Mouse (Mus musculus) large intestine, adult 2 months (tissue): ENCODE results near the gene 1810065E05Rik. TPM values are rescaled to one million over a fixed set of nuclear protein-coding genes. Genes with fewer than 3 reads are reported as not detected.

Experiments used
- DNase-seq: peaks from one replicate; pipeline ENCODE4 v3.0.0-alpha.2; 2012; ENCODE audit warnings: low read depth, low spot score
- WGBS: fragments of 180-500 bp; shearing (Covaris S2); methylation state at CpG from one replicate; pipeline ENCODE4 v1.1.7; 2018; 5-methylcytosine and 5-hydroxymethylcytosine counted together
- polyA plus RNA-seq: library from polyadenylated mRNA; depleted of rRNA; stranded (reverse); fragments of >200 nt; gene quantifications from 2 replicates; pipeline ENCODE4 v1.2.3, GENCODE M21; 2012; rRNA removed

1810065E05Rik gene
- polyA plus RNA-seq: 19.1 and 114 TPM in 2 replicates

- peak; percentile 92 for DNase-seq
- WGBS: 12% methylated on average over 1 of the region's 1 CpGs
Measured at GRCm38 (mm10) chr11:58420815-58421214, at the start of gene 1810065E05Rik. Gene 1810065E05Rik, plus strand, starts transcription at chr11:58421111.

- WGBS: 34% methylated on average over 2 of the region's 2 CpGs
- DNase-seq: no peak
Measured at GRCm38 (mm10) chr11:58377273-58377672, 43.6 kb upstream of the 1810065E05Rik start.

- DNase-seq: no peak
- WGBS: 13% methylated on average over 1 of the region's 1 CpGs
Measured at GRCm38 (mm10) chr11:58377686-58378085, 43.2 kb upstream of the 1810065E05Rik start.

- DNase-seq: peak; percentile 85
- WGBS: 35% methylated on average over 3 of the region's 3 CpGs
Measured at GRCm38 (mm10) chr11:58378763-58379278, 42.1 kb upstream of the 1810065E05Rik start, which contains the start of gene Lypd8. Gene Lypd8, plus strand, starts transcription at chr11:58379043.

GRCm38 (mm10) chr11:58379516-58379915, 41.4 kb upstream of the 1810065E05Rik start:
- no peak for DNase-seq
- WGBS: 25% methylated on average over 1 of the region's 1 CpGs

GRCm38 (mm10) chr11:58382471-58382870, 38.4 kb upstream of the 1810065E05Rik start:
- DNase-seq: no peak
- 81% methylated on average over 6 of the region's 6 CpGs for WGBS

GRCm38 (mm10) chr11:58399985-58400645, 20.8 kb upstream of the 1810065E05Rik start:
- no peak for DNase-seq
- WGBS: 76% methylated on average over 6 of the region's 6 CpGs

- no peak for DNase-seq
- WGBS: 73% methylated on average over 5 of the region's 5 CpGs
Measured at GRCm38 (mm10) chr11:58400655-58401054, 20.3 kb upstream of the 1810065E05Rik start.

- 10% methylated on average over 3 of the region's 3 CpGs for WGBS
- no peak for DNase-seq
Measured at GRCm38 (mm10) chr11:58408066-58408465, 12.8 kb upstream of the 1810065E05Rik start.

GRCm38 (mm10) chr11:58418336-58418735, 2.6 kb upstream of the 1810065E05Rik start:
- WGBS: 29% methylated on average over 3 of the region's 3 CpGs
- DNase-seq: no peak

- WGBS: 88% methylated on average over 3 of the region's 3 CpGs
- no peak for DNase-seq
Measured at GRCm38 (mm10) chr11:58432259-58432658, 11.3 kb downstream of the 1810065E05Rik start, which contains the start of gene Gm12253. Gene Gm12253, plus strand, starts transcription at chr11:58432559.

- WGBS: 7% methylated on average over 5 of the region's 5 CpGs
- no peak for DNase-seq
Measured at GRCm38 (mm10) chr11:58437866-58438265, 17.0 kb downstream of the 1810065E05Rik start.

GRCm38 (mm10) chr11:58452759-58453158, 31.8 kb downstream of the 1810065E05Rik start, which contains the start of gene Lypd9:
Gene Lypd9, minus strand, starts transcription at chr11:58452923.
- DNase-seq: no peak
- 97% methylated on average over 9 of the region's 9 CpGs for WGBS

GRCm38 (mm10) chr11:58453592-58453991, 32.7 kb downstream of the 1810065E05Rik start:
- no peak for DNase-seq
- WGBS: 57% methylated on average over 4 of the region's 4 CpGs

GRCm38 (mm10) chr11:58462170-58462569, 41.3 kb downstream of the 1810065E05Rik start, which contains the start of gene Olfr30:
Gene Olfr30, minus strand, starts transcription at chr11:58462270.
- no peak for DNase-seq

Other genes with a start within 250 kb of the 1810065E05Rik start
- gene Mrpl22, start 249.4 kb upstream of the 1810065E05Rik start, polyA plus RNA-seq: 40.5 and 47.8 TPM in 2 replicates
- gene Igtp, start 221.6 kb upstream of the 1810065E05Rik start, polyA plus RNA-seq: 41.9 and 47.9 TPM in 2 replicates
- 29.1 TPM in 2 replicates for gene Irgm2, start 221.5 kb upstream of the 1810065E05Rik start, polyA plus RNA-seq
- 0.09 and 0.19 TPM in 2 replicates for gene 4930438A08Rik, start 146.3 kb upstream of the 1810065E05Rik start, polyA plus RNA-seq
- 24.8 and 28.7 TPM in 2 replicates for gene Zfp692, start 114.0 kb upstream of the 1810065E05Rik start, polyA plus RNA-seq
- gene Zfp672, start 90.8 kb upstream of the 1810065E05Rik start, polyA plus RNA-seq: 16.6 and 20.8 TPM in 2 replicates
- gene Sh3bp5l, start 90.4 kb upstream of the 1810065E05Rik start, polyA plus RNA-seq: 26.7 and 27.6 TPM in 2 replicates
- 6,429 and 6,795 TPM in 2 replicates for gene Lypd8, start 42.1 kb upstream of the 1810065E05Rik start, polyA plus RNA-seq
- not detected in 2 replicates for gene Gm12253, start 11.4 kb downstream of the 1810065E05Rik start, polyA plus RNA-seq
- not detected in 2 replicates for gene Lypd9, start 31.8 kb downstream of the 1810065E05Rik start, polyA plus RNA-seq
- gene Olfr30, start 41.2 kb downstream of the 1810065E05Rik start, polyA plus RNA-seq: not detected in 2 replicates
- not detected in 2 replicates for gene Olfr332, start 71.4 kb downstream of the 1810065E05Rik start, polyA plus RNA-seq
- not detected in 2 replicates for gene Olfr331, start 81.5 kb downstream of the 1810065E05Rik start, polyA plus RNA-seq
- not detected in 2 replicates for gene Olfr330, start 113.7 kb downstream of the 1810065E05Rik start, polyA plus RNA-seq
- gene Olfr329-ps, start 125.3 kb downstream of the 1810065E05Rik start, polyA plus RNA-seq: not detected in 2 replicates
- not detected in 2 replicates for gene Olfr328, start 134.5 kb downstream of the 1810065E05Rik start, polyA plus RNA-seq
- gene Olfr224, start 149.4 kb downstream of the 1810065E05Rik start, polyA plus RNA-seq: not detected in 2 replicates
- not detected in 2 replicates for gene Olfr325, start 156.6 kb downstream of the 1810065E05Rik start, polyA plus RNA-seq
- gene Olfr324, start 174.0 kb downstream of the 1810065E05Rik start, polyA plus RNA-seq: not detected in 2 replicates
- gene 2210407C18Rik, start 195.0 kb downstream of the 1810065E05Rik start, polyA plus RNA-seq: 166 and 238 TPM in 2 replicates
- 0.43 TPM in 1 of 2 replicates, not detected in the other for gene Olfr323, start 209.4 kb downstream of the 1810065E05Rik start, polyA plus RNA-seq
- gene Trim58, start 219.4 kb downstream of the 1810065E05Rik start, polyA plus RNA-seq: 0.09 and 0.10 TPM in 2 replicates
- gene Olfr322, start 237.7 kb downstream of the 1810065E05Rik start, polyA plus RNA-seq: not detected in 2 replicates